Mouse (Mus musculus) testis, adult 2 months (tissue): Measurements from ENCODE around the gene C1ql4.

Experiments
- CTCF ChIP-seq: fragments of 200-500 bp; IDR thresholded peaks from 2 replicates; pipeline ENCODE4 v1.5.1; 2012; ENCODE audit warnings: low read depth, mild to moderate bottlenecking, inconsistent platforms, low read length, moderate library complexity; ENCODE audit not compliant: control insufficient read depth, insufficient read depth, insufficient replicate concordance
- POLR2A ChIP-seq: fragments of 200-500 bp; IDR thresholded peaks from 2 replicates; pipeline ENCODE4 v1.6.1; 2012; ENCODE audit warnings: low read depth, mild to moderate bottlenecking, inconsistent platforms, low read length, moderate library complexity; ENCODE audit not compliant: control insufficient read depth

DNA sequence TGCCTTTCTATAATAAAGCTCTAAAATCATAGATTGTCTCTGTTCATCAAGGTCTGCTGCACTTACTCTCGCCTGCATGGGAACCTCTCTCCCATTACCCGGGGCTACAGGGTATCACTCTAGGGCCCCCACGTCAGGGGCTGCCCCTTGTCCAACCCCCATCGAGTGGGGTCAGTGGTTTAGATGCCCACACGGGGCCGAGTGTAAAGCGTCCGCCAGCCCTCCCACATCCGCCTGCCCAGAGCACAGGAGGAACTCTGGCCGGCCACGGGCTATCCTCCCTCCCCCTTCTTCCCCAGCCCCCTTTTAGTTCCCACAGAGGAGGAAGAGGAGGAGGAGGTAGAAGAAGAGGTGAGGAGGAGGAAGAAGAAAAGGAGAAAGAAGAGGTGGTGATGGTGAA lies 33.2 kb upstream of the C1ql4 start:
- TF ChIP-seq CTCF = no peak
- TF ChIP-seq POLR2A = no peak
